Mouse (Mus musculus) brain, embryonic 14.5 days (tissue): ENCODE measurements around the gene Slc44a5. TPM values are rescaled to one million over a fixed set of nuclear protein-coding genes. Genes with fewer than 3 reads are reported as not detected.

ENCODE experiments used
- DNase-seq: peaks from one replicate; pipeline ENCODE4 v3.0.0-alpha.2; 2011; ENCODE audit warnings: low read depth
- CTCF ChIP-seq: fragments of 200-500 bp; IDR thresholded peaks from 2 replicates; pipeline ENCODE4 v1.5.1; 2012; ENCODE audit warnings: inconsistent platforms, mild to moderate bottlenecking, moderate library complexity, borderline replicate concordance; ENCODE audit not compliant: insufficient read depth, insufficient read length; ENCODE audit errors: extremely low read depth
- POLR2A ChIP-seq: fragments of 200-500 bp; IDR thresholded peaks from 2 replicates; pipeline ENCODE4 v1.6.1; 2012; ENCODE audit warnings: mild to moderate bottlenecking, inconsistent platforms, borderline replicate concordance; ENCODE audit not compliant: poor library complexity, insufficient read depth, insufficient read length, severe bottlenecking; ENCODE audit errors: extremely low read depth
- polyA plus RNA-seq: library from polyadenylated mRNA; depleted of rRNA; stranded (reverse); fragments of >200 nt; gene quantifications from 2 replicates; pipeline ENCODE4 v1.2.3, GENCODE M21; 2012; rRNA removed

Slc44a5 gene
- polyA plus RNA-seq, 1 experiment = 19.6 TPM

DNA sequence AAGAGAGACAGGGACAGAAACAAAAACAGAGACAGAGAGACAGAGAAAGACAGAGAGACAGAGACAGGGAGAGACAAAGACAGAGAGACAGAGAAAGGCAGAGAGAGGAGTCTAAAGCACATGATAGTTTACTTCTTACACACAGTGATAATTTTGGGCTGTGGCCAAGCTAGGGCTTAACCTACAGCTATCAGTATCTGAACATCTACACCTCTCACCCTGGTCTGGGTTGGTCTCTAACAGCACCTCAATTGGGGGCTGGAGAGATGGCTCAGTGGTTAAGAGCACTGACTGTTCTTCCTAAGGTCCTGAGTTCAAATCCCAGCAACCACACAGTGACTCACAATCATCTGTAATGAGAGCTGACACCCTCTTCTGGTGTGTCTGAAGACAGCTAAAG is 325.3 kb downstream of the Slc44a5 start:
- TF ChIP-seq CTCF (no peak), POLR2A (no peak)
- no peak for DNase-seq

DNA sequence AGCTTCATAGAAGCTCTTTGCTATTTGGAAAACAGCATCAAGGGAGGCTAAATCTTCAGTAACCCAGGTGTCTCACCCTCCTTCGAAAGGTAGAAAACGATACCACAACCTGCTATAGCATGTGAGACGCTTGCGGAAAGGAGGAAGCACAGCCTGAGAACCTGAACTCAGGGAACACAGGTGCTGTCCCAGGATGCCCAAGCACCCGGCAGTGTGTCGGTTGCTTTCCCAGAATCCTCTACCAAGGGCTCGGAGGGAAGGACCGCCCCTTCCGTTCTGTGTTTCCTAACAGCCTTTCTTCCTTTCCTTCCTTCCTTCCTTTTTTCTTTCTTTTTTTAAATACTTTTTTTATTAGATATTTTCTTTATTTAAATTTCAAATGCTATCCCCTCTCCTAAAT is 326.8 kb downstream of the Slc44a5 start:
- TF ChIP-seq CTCF = no peak
- TF ChIP-seq POLR2A = no peak
- no peak for DNase-seq

- TF ChIP-seq CTCF (no peak), POLR2A (no peak)
- DNase-seq = no peak
Observed at GRCm38 (mm10) chr3:154301102-154301501, 327.9 kb downstream of the Slc44a5 start.

GRCm38 (mm10) chr3:154305163-154305884 is 332.1 kb downstream of the Slc44a5 start:
- peak; percentile 23 for DNase-seq
- TF ChIP-seq CTCF (no peak), POLR2A (no peak)

DNA sequence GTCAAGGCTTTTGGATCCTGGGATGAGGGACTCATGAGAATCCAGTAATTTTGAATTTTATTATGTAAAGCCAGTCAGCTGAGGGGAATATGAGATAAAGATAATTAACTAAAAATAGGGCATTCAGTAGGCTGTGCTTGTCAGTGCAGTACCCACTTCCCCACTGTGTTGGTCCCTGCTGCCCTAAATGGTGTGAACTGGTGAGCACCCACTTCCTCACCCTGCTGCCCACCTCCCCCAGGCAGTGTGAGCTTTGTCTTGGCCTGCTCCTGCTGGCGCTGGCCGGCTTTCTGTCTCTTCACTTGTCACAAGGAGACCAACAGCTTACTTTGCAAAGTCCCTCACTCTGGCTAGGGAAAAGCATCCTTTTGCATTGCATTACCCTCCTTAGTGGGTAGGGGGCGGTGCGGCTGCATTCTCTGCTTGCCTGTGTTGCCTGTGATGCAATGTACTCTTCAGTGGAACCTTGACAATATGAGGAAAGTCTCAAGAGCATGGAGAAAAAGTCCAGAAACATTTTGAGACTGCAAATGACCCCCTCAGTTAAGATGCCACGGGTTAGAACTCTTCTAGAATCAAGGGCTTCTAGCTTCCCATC is 344.5 kb downstream of the Slc44a5 start:
- DNase-seq = peak; percentile 19

More for the DNA sequence above, 344.5 kb downstream of the Slc44a5 start:
- TF ChIP-seq POLR2A = no peak
- TF ChIP-seq CTCF = peak; percentile 61; the same call in 1 of the 2 replicates

Other genes starting within 250 kb of the Slc44a5 start
- gene St6galnac3, start 248.3 kb upstream of the Slc44a5 start, polyA plus RNA-seq = 9.5 and 15.6 TPM in 2 replicates
- 0.08 TPM in 1 of 2 replicates, not detected in the other for gene Asb17, start 129.2 kb upstream of the Slc44a5 start, polyA plus RNA-seq
- 0.11 and 0.22 TPM in 2 replicates for gene Msh4, start 67.3 kb upstream of the Slc44a5 start, polyA plus RNA-seq
- 65.9 and 84.1 TPM in 2 replicates for gene Rabggtb, start 60.4 kb upstream of the Slc44a5 start, polyA plus RNA-seq
- gene Acadm, start 28.8 kb upstream of the Slc44a5 start, polyA plus RNA-seq = 45.4 and 59.9 TPM in 2 replicates